Mouse (Mus musculus) intestine, embryonic 16.5 days (tissue): ENCODE data around the gene Zfp853. TPM values are rescaled to one million over a fixed set of nuclear protein-coding genes. Genes with fewer than 3 reads are reported as not detected.

Source experiments
- ATAC-seq: fragments of 200-750 bp; cut with Nextera tagmentation; 2 replicates; pipeline ENCODE4 v1.8.0; 2017; ENCODE audit warnings: moderate TSS enrichment, moderate library complexity
- H3K27ac ChIP-seq: fragments of 300-500 bp; sonication (generic); 2 replicates; pipeline ENCODE4 v1.5.1; 2014; ENCODE audit warnings: mild to moderate bottlenecking, low read length
- H3K27me3 ChIP-seq: fragments of 300-500 bp; sonication (generic); replicated peaks from 2 replicates; pipeline ENCODE4 v1.6.1; 2014; ENCODE audit warnings: low read length, control low read depth, mixed read lengths; ENCODE audit not compliant: control insufficient read depth, insufficient read depth
- H3K36me3 ChIP-seq: fragments of 300-500 bp; sonication (generic); 2 replicates; pipeline ENCODE4 v1.6.1; 2014; ENCODE audit warnings: low read length, control low read depth; ENCODE audit not compliant: control insufficient read depth, insufficient read depth
- H3K4me1 ChIP-seq: fragments of 300-500 bp; sonication (generic); 2 replicates; pipeline ENCODE4 v1.6.1; 2014; ENCODE audit warnings: low read length, control low read depth, mixed read lengths; ENCODE audit not compliant: control insufficient read depth, insufficient read depth
- H3K4me2 ChIP-seq: fragments of 300-500 bp; sonication (generic); 2 replicates; pipeline ENCODE4 v1.6.1; 2014; ENCODE audit warnings: low read depth, low read length, control low read depth
- H3K4me3 ChIP-seq: fragments of 300-500 bp; sonication (generic); 2 replicates; pipeline ENCODE4 v1.5.1; 2014; ENCODE audit warnings: mild to moderate bottlenecking, low read length
- H3K9ac ChIP-seq: fragments of 300-500 bp; sonication (generic); 2 replicates; pipeline ENCODE4 v1.6.1; 2014; ENCODE audit warnings: low read depth, low read length
- H3K9me3 ChIP-seq: fragments of 300-500 bp; sonication (generic); 2 replicates; pipeline ENCODE4 v1.6.1; 2016; ENCODE audit warnings: low read length, control low read depth; ENCODE audit not compliant: control insufficient read depth
- WGBS: fragments of 180-500 bp; shearing (Covaris S2); extraction: QIAGEN DNeasy Blood & Tissue Kit; methylation state at CpG from one replicate; pipeline ENCODE4 v1.1.7; 2014; 5-methylcytosine and 5-hydroxymethylcytosine counted together
- polyA plus RNA-seq: library from polyadenylated mRNA; unstranded; fragments of >200 nt; fragmentation: Nextera tagmentation; extraction: Ambion mirVana; gene quantifications from 2 replicates; pipeline ENCODE4 v1.2.1, GENCODE M21; 2015

Zfp853 gene
- polyA plus RNA-seq, 1 experiment from 2014 or later, result not detected

GRCm38 (mm10) chr5:143265409-143265808 is 28.0 kb downstream of the Zfp853 start:
- WGBS, result 63% methylated on average over 1 of the region's 1 CpGs
- Histone ChIP-seq H3K9me3 (no peaks in the 10 kb centered on the region), H3K27me3 (no peaks in the 10 kb centered on the region), H3K9ac (no peak overlapping the region), H3K27ac (no peak overlapping the region), H3K4me3 (no peak overlapping the region), H3K36me3 (0 out of 2 replicates have a peak, but pooled peaks cover 10% of the 10 kb centered on the region), H3K4me2 (no peak overlapping the region), H3K4me1 (peaks cover 4% of the 10 kb centered on the region)
- ATAC-seq, result no peak

GRCm38 (mm10) chr5:143264689-143265088 is 28.7 kb downstream of the Zfp853 start:
- no peak for ATAC-seq
- no peak overlapping the region for H3K4me3 ChIP-seq
- no peak overlapping the region for H3K4me2 ChIP-seq
- 0 out of 2 replicates have a peak, but pooled peaks cover 2% of the 10 kb centered on the region for H3K4me1 ChIP-seq
- H3K9me3 ChIP-seq, result no peaks in the 10 kb centered on the region
- H3K36me3 ChIP-seq, result 0 out of 2 replicates have a peak, but pooled peaks cover 10% of the 10 kb centered on the region
- WGBS, result 95% methylated on average over 10 of the region's 10 CpGs
- H3K27me3 ChIP-seq, result no peaks in the 10 kb centered on the region
- H3K27ac ChIP-seq, result no peak overlapping the region
- H3K9ac ChIP-seq, result no peak overlapping the region

- ATAC-seq, result no peak
- no peak overlapping the region for H3K4me3 ChIP-seq
- H3K27me3 ChIP-seq, result peaks cover 1% of the 10 kb centered on the region; the same call in 1 of the 2 replicates
- H3K4me1 ChIP-seq, result no peaks in the 10 kb centered on the region
- H3K27ac ChIP-seq, result no peak overlapping the region
- WGBS, result 91% methylated on average over 8 of the region's 8 CpGs
- H3K9ac ChIP-seq, result no peak overlapping the region
- no peaks in the 10 kb centered on the region for H3K9me3 ChIP-seq
- no peak overlapping the region for H3K4me2 ChIP-seq
- 0 out of 2 replicates have a peak, but pooled peaks cover 10% of the 10 kb centered on the region for H3K36me3 ChIP-seq
Observed at GRCm38 (mm10) chr5:143261636-143262035, 31.8 kb downstream of the Zfp853 start.

- H3K4me2 ChIP-seq, result no peak overlapping the region
- peaks cover 14% of the 10 kb centered on the region for H3K4me1 ChIP-seq
- H3K27me3 ChIP-seq, result peaks cover 50% of the 10 kb centered on the region
- 93% methylated on average over 5 of the region's 5 CpGs for WGBS
- H3K9ac ChIP-seq, result no peak overlapping the region
- H3K27ac ChIP-seq, result no peak overlapping the region
- H3K9me3 ChIP-seq, result peaks cover 4% of the 10 kb centered on the region
- ATAC-seq, result no peak
- no peak overlapping the region for H3K4me3 ChIP-seq
- H3K36me3 ChIP-seq, result peaks cover 11% of the 10 kb centered on the region
Observed at GRCm38 (mm10) chr5:143255802-143256201, 37.6 kb downstream of the Zfp853 start.

GRCm38 (mm10) chr5:143255131-143255519 is 38.3 kb downstream of the Zfp853 start:
- Histone ChIP-seq H3K9ac (no peak overlapping the region), H3K4me3 (no peak overlapping the region), H3K27ac (no peak overlapping the region), H3K36me3 (peaks cover 11% of the 10 kb centered on the region), H3K9me3 (peaks cover 4% of the 10 kb centered on the region), H3K4me2 (no peak overlapping the region), H3K4me1 (peaks cover 14% of the 10 kb centered on the region), H3K27me3 (peaks cover 50% of the 10 kb centered on the region)
- no peak for ATAC-seq
- WGBS, result 51% methylated on average over 24 of the region's 24 CpGs

GRCm38 (mm10) chr5:143254487-143255130 is 38.8 kb downstream of the Zfp853 start:
- Histone ChIP-seq H3K9me3 (peaks cover 4% of the 10 kb centered on the region), H3K4me2 (0 out of 2 replicates have a peak overlapping the region, but pooled peaks have one; percentile 65), H3K36me3 (peaks cover 11% of the 10 kb centered on the region), H3K9ac (no peak overlapping the region), H3K4me1 (peaks cover 14% of the 10 kb centered on the region), H3K27me3 (peaks cover 50% of the 10 kb centered on the region), H3K27ac (no peak overlapping the region), H3K4me3 (no peak overlapping the region)
- ATAC-seq, result no peak
- 48% methylated on average over 66 of the region's 66 CpGs for WGBS

- Histone ChIP-seq H3K27me3 (peaks cover 50% of the 10 kb centered on the region), H3K9ac (no peak overlapping the region)
Observed at GRCm38 (mm10) chr5:143253881-143254486, 39.4 kb downstream of the Zfp853 start.

GRCm38 (mm10) chr5:143253186-143253880 is 40.1 kb downstream of the Zfp853 start:
- Histone ChIP-seq H3K27me3 (peaks cover 50% of the 10 kb centered on the region), H3K27ac (no peak overlapping the region), H3K4me1 (peaks cover 14% of the 10 kb centered on the region), H3K4me3 (peak overlapping the region; percentile 40), H3K4me2 (peak overlapping the region; percentile 65), H3K9ac (peak overlapping the region; percentile 19; the same call in 1 of the 2 replicates), H3K9me3 (peaks cover 4% of the 10 kb centered on the region), H3K36me3 (peaks cover 11% of the 10 kb centered on the region)
- ATAC-seq, result peak; percentile 35; the same call in 1 of the 2 replicates
- 4% methylated on average over 90 of the region's 103 CpGs for WGBS

More at GRCm38 (mm10) chr5:143253881-143254486, 39.4 kb downstream of the Zfp853 start:
- Histone ChIP-seq H3K27ac (no peak overlapping the region), H3K9me3 (peaks cover 4% of the 10 kb centered on the region), H3K4me3 (peak overlapping the region; percentile 40), H3K4me2 (peak overlapping the region; percentile 65), H3K36me3 (peaks cover 11% of the 10 kb centered on the region), H3K4me1 (peaks cover 14% of the 10 kb centered on the region)
- 11% methylated on average over 81 of the region's 81 CpGs for WGBS
- ATAC-seq, result peak; percentile 19; the same call in 1 of the 2 replicates

- Histone ChIP-seq H3K27ac (no peak overlapping the region), H3K9me3 (peaks cover 4% of the 10 kb centered on the region), H3K9ac (no peak overlapping the region), H3K4me3 (no peak overlapping the region), H3K36me3 (peaks cover 11% of the 10 kb centered on the region), H3K27me3 (peaks cover 50% of the 10 kb centered on the region), H3K4me2 (no peak overlapping the region), H3K4me1 (peaks cover 14% of the 10 kb centered on the region)
- ATAC-seq, result no peak
- whole genome bisulfite sequencing, result 51% methylated on average over 18 of the region's 18 CpGs
Observed at GRCm38 (mm10) chr5:143252791-143253185, 40.6 kb downstream of the Zfp853 start.
